Mouse (Mus musculus) heart, embryonic 13.5 days (tissue): ENCODE measurements around the gene Rgs10. TPM values are rescaled to one million over a fixed set of nuclear protein-coding genes. Genes with fewer than 3 reads are reported as not detected.

Source experiments
- ATAC-seq: fragments of 200-750 bp; cut with Nextera tagmentation; 2 replicates; pipeline ENCODE4 v1.8.0; 2017; ENCODE audit warnings: moderate TSS enrichment; ENCODE audit not compliant: insufficient number of reproducible peaks, low FRiP score, low TSS enrichment; ENCODE audit errors: extremely low read depth
- H3K27ac ChIP-seq: fragments of 300-500 bp; sonication (generic); replicated peaks from 2 replicates; pipeline ENCODE4 v1.5.1; 2015; ENCODE audit warnings: moderate library complexity, mild to moderate bottlenecking, inconsistent platforms
- H3K27me3 ChIP-seq: fragments of 300-500 bp; sonication (generic); replicated peaks from 2 replicates; pipeline ENCODE4 v1.6.1; 2015; ENCODE audit warnings: mild to moderate bottlenecking, inconsistent platforms
- H3K36me3 ChIP-seq: fragments of 300-500 bp; sonication (generic); 2 replicates; pipeline ENCODE4 v1.6.1; 2015; ENCODE audit warnings: mild to moderate bottlenecking, inconsistent platforms
- H3K4me1 ChIP-seq: fragments of 300-500 bp; sonication (generic); 2 replicates; pipeline ENCODE4 v1.6.1; 2015; ENCODE audit warnings: inconsistent platforms
- H3K4me2 ChIP-seq: fragments of 300-500 bp; sonication (generic); 2 replicates; pipeline ENCODE4 v1.6.1; 2015; ENCODE audit warnings: inconsistent platforms, mild to moderate bottlenecking, moderate library complexity
- H3K4me3 ChIP-seq: fragments of 300-500 bp; sonication (generic); 2 replicates; pipeline ENCODE4 v1.5.1; 2015; ENCODE audit warnings: moderate library complexity, mild to moderate bottlenecking, inconsistent platforms
- H3K9ac ChIP-seq: fragments of 300-500 bp; sonication (generic); 2 replicates; pipeline ENCODE4 v1.6.1; 2015; ENCODE audit warnings: inconsistent platforms, mild to moderate bottlenecking, moderate library complexity
- H3K9me3 ChIP-seq: fragments of 300-500 bp; sonication (generic); 2 replicates; pipeline ENCODE4 v1.6.1; 2016; ENCODE audit warnings: inconsistent platforms
- WGBS: fragments of 180-500 bp; shearing (Covaris S2); methylation state at CpG from one replicate; pipeline ENCODE4 v1.1.7; 2015; ENCODE audit warnings: mixed read lengths; 5-methylcytosine and 5-hydroxymethylcytosine counted together
- polyA plus RNA-seq: library from polyadenylated mRNA; unstranded; fragments of >200 nt; fragmentation: Nextera tagmentation; extraction: Ambion mirVana; gene quantifications from 2 replicates; pipeline ENCODE4 v1.2.1, GENCODE M21; 2015

The Rgs10 gene
- polyA plus RNA-seq, 1 experiment from 2014 or later: 12.3 TPM

DNA sequence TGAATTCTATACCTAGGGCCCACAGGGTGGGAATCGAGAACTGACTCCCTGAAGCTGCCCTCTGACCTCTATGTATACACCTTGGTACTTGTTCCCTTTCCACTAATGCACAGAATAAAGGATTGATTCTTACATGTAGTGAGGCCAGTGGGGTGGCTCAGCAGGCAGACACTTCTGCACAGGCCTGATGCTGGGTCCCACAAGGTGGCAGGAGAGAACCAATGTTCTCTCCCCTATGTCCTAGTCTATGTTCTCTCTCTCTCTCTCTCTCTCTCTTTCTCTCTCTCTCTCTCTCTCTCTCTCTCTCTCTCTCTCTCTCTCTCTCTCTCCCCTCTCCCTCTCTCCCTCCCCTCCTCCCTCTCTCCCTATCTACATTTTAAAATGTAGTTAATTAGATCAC lies 14.7 kb upstream of the Rgs10 start:
- Histone ChIP-seq H3K27ac (no peak overlapping the region), H3K27me3 (no peaks in the 10 kb centered on the region), H3K36me3 (no peaks in the 10 kb centered on the region), H3K9me3 (no peaks in the 10 kb centered on the region), H3K4me3 (no peak overlapping the region), H3K9ac (no peak overlapping the region), H3K4me2 (no peak overlapping the region), H3K4me1 (no peaks in the 10 kb centered on the region)
- WGBS: 38% methylated on average over 1 of the region's 1 CpGs
- ATAC-seq: no peak

DNA sequence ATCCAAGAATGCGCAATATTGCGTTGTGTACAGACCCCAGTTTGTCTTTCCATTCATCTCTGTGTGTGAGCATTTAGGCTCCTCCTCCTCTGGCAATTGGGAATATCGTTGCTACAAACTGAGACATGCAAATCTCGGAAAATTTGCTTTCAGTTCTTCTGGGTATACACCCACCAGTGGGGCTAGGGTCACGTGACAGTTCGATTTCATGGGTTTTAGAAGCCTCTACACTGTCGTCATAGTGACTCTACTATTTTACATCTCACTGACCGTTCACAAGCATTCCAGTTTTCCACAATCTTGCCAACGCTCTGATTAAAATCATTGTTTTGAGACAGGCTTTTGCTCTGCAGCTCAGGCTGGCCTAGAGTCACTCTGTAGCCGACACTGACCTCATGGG lies 14.0 kb upstream of the Rgs10 start:
- whole genome bisulfite sequencing: 72% methylated on average over 10 of the region's 10 CpGs

GRCm38 (mm10) chr7:128422491-128422890 lies 3.9 kb upstream of the Rgs10 start:
- Histone ChIP-seq H3K4me2 (no peak overlapping the region), H3K27me3 (peaks cover 44% of the 10 kb centered on the region), H3K36me3 (no peaks in the 10 kb centered on the region), H3K27ac (no peak overlapping the region), H3K4me3 (no peak overlapping the region), H3K9me3 (no peaks in the 10 kb centered on the region), H3K4me1 (peaks cover 11% of the 10 kb centered on the region), H3K9ac (no peak overlapping the region)
- no peak for ATAC-seq
- 56% methylated on average over 3 of the region's 3 CpGs for WGBS

More for the DNA sequence above, 14.0 kb upstream of the Rgs10 start:
- Histone ChIP-seq H3K27ac (no peak overlapping the region), H3K9ac (no peak overlapping the region), H3K4me3 (no peak overlapping the region), H3K9me3 (no peaks in the 10 kb centered on the region), H3K4me1 (no peaks in the 10 kb centered on the region), H3K36me3 (no peaks in the 10 kb centered on the region), H3K4me2 (no peak overlapping the region), H3K27me3 (no peaks in the 10 kb centered on the region)
- ATAC-seq: no peak

- 74% methylated on average over 7 of the region's 7 CpGs for WGBS
- Histone ChIP-seq H3K27me3 (peaks cover 52% of the 10 kb centered on the region), H3K9ac (no peak overlapping the region), H3K4me2 (no peak overlapping the region), H3K4me1 (peaks cover 16% of the 10 kb centered on the region), H3K27ac (no peak overlapping the region), H3K4me3 (no peak overlapping the region), H3K9me3 (no peaks in the 10 kb centered on the region), H3K36me3 (no peaks in the 10 kb centered on the region)
- no peak for ATAC-seq
Measured at GRCm38 (mm10) chr7:128421701-128422100, 3.1 kb upstream of the Rgs10 start.

- Histone ChIP-seq H3K9ac (no peak overlapping the region), H3K27me3 (peaks cover 64% of the 10 kb centered on the region), H3K27ac (no peak overlapping the region), H3K36me3 (no peaks in the 10 kb centered on the region), H3K4me3 (no peak overlapping the region), H3K9me3 (no peaks in the 10 kb centered on the region), H3K4me2 (no peak overlapping the region), H3K4me1 (peaks cover 25% of the 10 kb centered on the region)
- ATAC-seq: no peak
- 25% methylated on average over 9 of the region's 9 CpGs for WGBS
Measured at GRCm38 (mm10) chr7:128419690-128420089, 1.1 kb upstream of the Rgs10 start.

GRCm38 (mm10) chr7:128417226-128417929 lies 1.2 kb downstream of the Rgs10 start:
- peak overlapping the region; percentile 84 for H3K9ac ChIP-seq
- H3K9me3 ChIP-seq: no peaks in the 10 kb centered on the region
- H3K27me3 ChIP-seq: peaks cover 60% of the 10 kb centered on the region
- H3K27ac ChIP-seq: no peak overlapping the region
- 3% methylated on average over 32 of the region's 32 CpGs for WGBS
- no peaks in the 10 kb centered on the region for H3K36me3 ChIP-seq
- H3K4me1 ChIP-seq: peaks cover 34% of the 10 kb centered on the region
- peak overlapping the region; percentile 69 for H3K4me3 ChIP-seq
- ATAC-seq: no peak
- H3K4me2 ChIP-seq: peak overlapping the region; percentile 100

DNA sequence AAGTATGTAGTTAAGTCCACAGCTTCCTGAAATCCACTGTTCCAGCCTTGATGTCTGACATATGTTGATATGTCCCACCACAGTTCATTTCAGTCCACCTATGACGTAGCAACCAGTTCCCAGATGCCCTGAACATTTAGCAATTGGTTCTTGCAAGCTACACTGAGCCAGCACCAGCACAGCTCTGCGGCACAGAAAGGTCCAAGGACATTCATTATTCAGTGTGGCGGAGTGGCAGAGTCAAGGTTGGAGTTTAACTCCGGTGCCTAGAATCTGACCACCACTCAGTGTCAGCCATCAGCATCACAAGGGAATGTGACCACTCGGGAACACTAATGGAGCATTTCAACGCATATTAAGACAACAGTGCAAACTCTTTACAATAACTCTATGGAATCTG lies 1.9 kb downstream of the Rgs10 start:
- peaks cover 60% of the 10 kb centered on the region for H3K27me3 ChIP-seq

DNA sequence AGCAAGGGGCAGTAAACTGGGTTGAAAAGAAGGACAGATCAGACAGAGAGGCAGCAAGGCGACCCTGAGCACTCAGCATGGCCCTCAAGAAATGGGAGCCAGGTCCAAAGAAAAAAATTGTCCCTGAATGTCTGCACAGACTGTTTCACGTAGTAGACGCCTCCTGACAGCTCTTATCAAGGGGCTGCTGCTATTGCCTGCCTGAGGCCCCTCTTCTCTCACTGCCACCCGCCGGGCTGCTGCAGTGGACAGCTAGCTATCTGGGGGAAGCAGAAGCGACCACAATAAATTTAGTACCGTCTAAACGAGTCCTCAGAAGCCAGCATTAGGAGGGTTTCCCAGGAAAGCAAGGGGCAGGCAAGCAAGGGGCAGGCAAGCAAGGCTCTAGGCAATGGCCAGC lies 4.1 kb downstream of the Rgs10 start:
- 12% methylated on average over 8 of the region's 8 CpGs for WGBS
- Histone ChIP-seq H3K4me2 (peak overlapping the region; percentile 50), H3K36me3 (no peaks in the 10 kb centered on the region), H3K9ac (peak overlapping the region; percentile 34), H3K27ac (peak overlapping the region; percentile 53), H3K27me3 (peaks cover 41% of the 10 kb centered on the region), H3K4me1 (peaks cover 39% of the 10 kb centered on the region), H3K9me3 (no peaks in the 10 kb centered on the region), H3K4me3 (no peak overlapping the region)
- no peak; the same call in 1 of the 2 replicates for ATAC-seq

More for the DNA sequence above, 1.9 kb downstream of the Rgs10 start:
- Histone ChIP-seq H3K27ac (no peak overlapping the region), H3K9ac (no peak overlapping the region), H3K9me3 (no peaks in the 10 kb centered on the region), H3K4me2 (peak overlapping the region; percentile 100; the same call in 1 of the 2 replicates), H3K4me3 (no peak overlapping the region), H3K4me1 (peaks cover 39% of the 10 kb centered on the region), H3K36me3 (no peaks in the 10 kb centered on the region)
- 68% methylated on average over 6 of the region's 6 CpGs for WGBS
- ATAC-seq: no peak

GRCm38 (mm10) chr7:128412071-128412833 lies 6.3 kb downstream of the Rgs10 start:
- no peaks in the 10 kb centered on the region for H3K36me3 ChIP-seq
- peaks cover 23% of the 10 kb centered on the region for H3K27me3 ChIP-seq
- H3K9me3 ChIP-seq: no peaks in the 10 kb centered on the region
- no peak overlapping the region for H3K4me3 ChIP-seq
- peaks cover 26% of the 10 kb centered on the region for H3K4me1 ChIP-seq
- whole genome bisulfite sequencing: 59% methylated on average over 10 of the region's 10 CpGs
- no peak overlapping the region for H3K4me2 ChIP-seq
- H3K9ac ChIP-seq: no peak overlapping the region
- no peak for ATAC-seq
- H3K27ac ChIP-seq: no peak overlapping the region

- Histone ChIP-seq H3K9me3 (no peaks in the 10 kb centered on the region), H3K36me3 (no peaks in the 10 kb centered on the region), H3K27me3 (peaks cover 9% of the 10 kb centered on the region), H3K4me1 (peaks cover 23% of the 10 kb centered on the region), H3K4me2 (no peak overlapping the region), H3K9ac (no peak overlapping the region), H3K4me3 (no peak overlapping the region), H3K27ac (no peak overlapping the region)
- WGBS: 80% methylated on average over 11 of the region's 11 CpGs
- no peak for ATAC-seq
Measured at GRCm38 (mm10) chr7:128410708-128411413, 7.7 kb downstream of the Rgs10 start.

DNA sequence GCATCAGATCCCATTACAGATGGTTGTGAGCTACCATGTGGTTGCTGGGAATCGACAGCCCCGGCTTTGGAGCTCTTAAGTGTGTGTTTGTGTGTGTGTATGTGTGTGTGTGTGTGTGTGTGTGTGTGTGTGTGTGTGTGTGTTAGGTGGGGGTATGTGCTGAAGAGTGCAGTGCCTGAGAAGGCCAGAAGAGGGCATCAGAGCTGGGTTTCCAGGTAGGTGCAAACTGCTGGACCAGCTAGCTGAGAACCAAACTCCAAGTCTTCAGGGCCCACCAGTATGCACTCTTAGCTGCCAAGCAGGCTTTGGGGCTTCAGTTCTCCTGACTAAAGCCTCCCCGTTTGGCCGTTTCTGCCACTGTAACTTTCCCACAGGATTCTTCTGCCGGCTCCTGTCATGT lies 10.3 kb downstream of the Rgs10 start:
- H3K27ac ChIP-seq: no peak overlapping the region
- H3K36me3 ChIP-seq: no peaks in the 10 kb centered on the region
- 93% methylated on average over 5 of the region's 5 CpGs for WGBS
- H3K4me3 ChIP-seq: no peak overlapping the region
- H3K9me3 ChIP-seq: no peaks in the 10 kb centered on the region
- no peak overlapping the region for H3K9ac ChIP-seq
- ATAC-seq: no peak
- H3K4me1 ChIP-seq: peaks cover 7% of the 10 kb centered on the region
- H3K27me3 ChIP-seq: no peaks in the 10 kb centered on the region
- no peak overlapping the region for H3K4me2 ChIP-seq
